Mouse (Mus musculus): ENCODE measurements around the gene Arhgef7. TPM values are rescaled to one million over a fixed set of nuclear protein-coding genes. Genes with fewer than 3 reads are reported as not detected.
A peak's percentile ranks its signal among the peaks of the same experiment; 100 is the strongest.

Arhgef7 gene
- polyA plus RNA-seq, 1 experiment from 2014 or later = 77.3 TPM

DNA sequence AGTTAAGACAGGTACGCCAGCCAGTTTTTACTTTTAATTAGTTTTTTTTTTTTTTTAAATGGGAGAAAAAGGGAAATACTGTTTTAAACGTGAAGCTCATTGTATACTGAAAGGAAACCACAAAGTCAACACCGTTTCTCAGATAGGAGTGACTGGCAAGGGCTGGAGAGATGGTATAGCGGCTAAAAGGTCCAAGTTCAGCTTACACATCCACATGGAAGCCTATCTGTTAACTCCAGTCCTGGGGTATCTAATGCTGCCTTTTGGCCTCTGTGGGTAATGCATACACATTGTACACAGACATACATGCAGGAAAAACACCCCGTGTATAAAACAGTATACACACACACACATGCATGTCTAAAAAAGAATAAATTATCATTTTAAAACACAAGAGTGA is 104.4 kb downstream of the Arhgef7 start:
- Histone ChIP-seq H3K9ac (replicated peaks; ENCODE audit: low read depth, low read length) (no peak overlapping the region), H3K9me3 (ENCODE audit: control insufficient read depth, low read length) (no peaks in the 10 kb centered on the region), H3K27me3 (replicated peaks; ENCODE audit: control insufficient read depth, insufficient read depth, low read length) (no peaks in the 10 kb centered on the region), H3K27ac (ENCODE audit: low read length) (no peak overlapping the region), H3K4me1 (replicated peaks; ENCODE audit: control insufficient read depth, insufficient read depth, low read length) (peaks cover 26% of the 10 kb centered on the region), H3K36me3 (ENCODE audit: control insufficient read depth, insufficient read depth) (peaks cover 13% of the 10 kb centered on the region), H3K4me3 (replicated peaks; ENCODE audit: low read length) (no peak overlapping the region), H3K4me2 (ENCODE audit: low read length) (no peak overlapping the region)
- no peak for ATAC-seq
- 91% methylated on average over 5 of the region's 5 CpGs for WGBS

DNA sequence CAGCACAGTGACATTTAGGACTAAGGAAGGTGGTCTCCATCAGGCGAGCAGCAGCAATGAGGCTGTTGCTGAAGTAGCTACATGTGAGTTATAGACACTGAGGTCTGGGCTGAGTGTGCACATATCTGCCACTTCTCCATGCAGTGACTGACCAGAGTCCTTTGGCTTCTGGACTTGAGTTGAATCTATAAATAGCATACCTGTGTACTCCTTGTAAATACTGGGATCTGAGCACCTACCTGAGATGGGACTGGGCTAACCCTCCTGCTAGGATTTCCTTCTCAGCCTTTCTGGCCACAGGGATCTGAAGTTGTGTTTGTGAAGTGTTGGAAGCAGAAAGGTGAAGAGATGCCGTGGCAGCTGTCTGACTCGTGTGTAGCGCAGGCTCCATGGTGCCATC is 105.6 kb downstream of the Arhgef7 start:
- Histone ChIP-seq H3K36me3 (ENCODE audit: control insufficient read depth, insufficient read depth) (peaks cover 13% of the 10 kb centered on the region), H3K4me3 (replicated peaks; ENCODE audit: low read length) (no peak overlapping the region)

GRCm38 (mm10) chr8:11834200-11834599 is 106.7 kb downstream of the Arhgef7 start:
- ATAC-seq = no peak
- Histone ChIP-seq H3K4me3 (replicated peaks; ENCODE audit: low read length) (no peak overlapping the region), H3K4me2 (ENCODE audit: low read length) (no peak overlapping the region), H3K27me3 (replicated peaks; ENCODE audit: control insufficient read depth, insufficient read depth, low read length) (no peaks in the 10 kb centered on the region), H3K27ac (ENCODE audit: low read length) (no peak overlapping the region), H3K36me3 (ENCODE audit: control insufficient read depth, insufficient read depth) (peaks cover 13% of the 10 kb centered on the region), H3K9ac (replicated peaks; ENCODE audit: low read depth, low read length) (no peak overlapping the region), H3K9me3 (ENCODE audit: control insufficient read depth, low read length) (no peaks in the 10 kb centered on the region), H3K4me1 (replicated peaks; ENCODE audit: control insufficient read depth, insufficient read depth, low read length) (peaks cover 14% of the 10 kb centered on the region)
- 85% methylated on average over 5 of the region's 5 CpGs for WGBS

More for the DNA sequence above, 105.6 kb downstream of the Arhgef7 start:
- peaks cover 14% of the 10 kb centered on the region for H3K4me1 ChIP-seq (replicated peaks; ENCODE audit: control insufficient read depth, insufficient read depth, low read length)
- no peak for ATAC-seq
- no peaks in the 10 kb centered on the region for H3K9me3 ChIP-seq (ENCODE audit: control insufficient read depth, low read length)
- no peaks in the 10 kb centered on the region for H3K27me3 ChIP-seq (replicated peaks; ENCODE audit: control insufficient read depth, insufficient read depth, low read length)
- no peak overlapping the region for H3K27ac ChIP-seq (ENCODE audit: low read length)
- WGBS = 89% methylated on average over 4 of the region's 4 CpGs
- H3K4me2 ChIP-seq (ENCODE audit: low read length) = no peak overlapping the region
- H3K9ac ChIP-seq (replicated peaks; ENCODE audit: low read depth, low read length) = no peak overlapping the region

DNA sequence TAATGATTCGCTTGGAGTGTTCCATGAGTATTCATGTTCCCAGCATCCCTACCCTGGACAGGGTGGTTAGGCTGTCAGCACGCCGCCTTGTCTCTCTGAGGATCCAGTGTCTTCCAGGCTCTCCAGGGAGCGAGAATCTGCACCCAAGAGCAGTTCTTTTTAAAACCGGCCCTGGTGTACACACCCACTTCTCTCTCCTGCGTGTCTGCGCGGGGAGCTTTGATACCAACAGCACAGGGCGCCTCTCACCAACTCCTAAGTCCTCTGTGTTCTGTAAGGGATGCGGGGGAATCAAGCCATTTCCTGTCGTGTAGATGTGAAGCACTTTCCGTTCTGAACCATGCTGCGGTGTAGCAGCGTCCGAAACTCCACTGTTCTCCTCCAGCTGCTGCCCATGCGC is 107.2 kb downstream of the Arhgef7 start:
- no peak overlapping the region for H3K9ac ChIP-seq (replicated peaks; ENCODE audit: low read depth, low read length)
- no peak overlapping the region for H3K4me3 ChIP-seq (replicated peaks; ENCODE audit: low read length)
- H3K4me1 ChIP-seq (replicated peaks; ENCODE audit: control insufficient read depth, insufficient read depth, low read length) = peaks cover 14% of the 10 kb centered on the region
- no peak overlapping the region for H3K27ac ChIP-seq (ENCODE audit: low read length)
- H3K4me2 ChIP-seq (ENCODE audit: low read length) = no peak overlapping the region
- H3K36me3 ChIP-seq (ENCODE audit: control insufficient read depth, insufficient read depth) = peaks cover 13% of the 10 kb centered on the region
- no peaks in the 10 kb centered on the region for H3K27me3 ChIP-seq (replicated peaks; ENCODE audit: control insufficient read depth, insufficient read depth, low read length)
- H3K9me3 ChIP-seq (ENCODE audit: control insufficient read depth, low read length) = no peaks in the 10 kb centered on the region
- no peak for ATAC-seq
- 93% methylated on average over 16 of the region's 16 CpGs for WGBS

GRCm38 (mm10) chr8:11840174-11840573 is 112.7 kb downstream of the Arhgef7 start, which contains the start of gene Tex29:
TSS of gene Tex29 (plus strand) at chr8:11840474.
- WGBS = 92% methylated on average over 5 of the region's 5 CpGs

GRCm38 (mm10) chr8:11841571-11841970 is 114.0 kb downstream of the Arhgef7 start:
- Histone ChIP-seq H3K36me3 (ENCODE audit: control insufficient read depth, insufficient read depth) (no peaks in the 10 kb centered on the region), H3K4me2 (ENCODE audit: low read length) (peak overlapping the region; percentile 10; the same call in 1 of the 2 replicates), H3K27me3 (replicated peaks; ENCODE audit: control insufficient read depth, insufficient read depth, low read length) (no peaks in the 10 kb centered on the region), H3K27ac (ENCODE audit: low read length) (peak overlapping the region; percentile 81), H3K9ac (replicated peaks; ENCODE audit: low read depth, low read length) (peak overlapping the region; percentile 0; the same call in 1 of the 2 replicates), H3K4me3 (replicated peaks; ENCODE audit: low read length) (no peak overlapping the region), H3K9me3 (ENCODE audit: control insufficient read depth, low read length) (no peaks in the 10 kb centered on the region), H3K4me1 (replicated peaks; ENCODE audit: control insufficient read depth, insufficient read depth, low read length) (peaks cover 24% of the 10 kb centered on the region)
- WGBS = 7% methylated on average over 8 of the region's 8 CpGs
- peak; percentile 54 for ATAC-seq

More at GRCm38 (mm10) chr8:11840174-11840573, 112.7 kb downstream of the Arhgef7 start, which contains the start of gene Tex29:
- H3K4me3 ChIP-seq (replicated peaks; ENCODE audit: low read length) = no peak within 1 kb of the TSS
- no peak within 1 kb of the TSS for H3K9ac ChIP-seq (replicated peaks; ENCODE audit: low read depth, low read length)
- H3K4me1 ChIP-seq (replicated peaks; ENCODE audit: control insufficient read depth, insufficient read depth, low read length) = peaks cover 24% of the 10 kb centered on the region
- ATAC-seq = no peak
- H3K27me3 ChIP-seq (replicated peaks; ENCODE audit: control insufficient read depth, insufficient read depth, low read length) = no peaks in the 10 kb centered on the region
- H3K27ac ChIP-seq (ENCODE audit: low read length) = peak within 1 kb of the TSS; percentile 81
- H3K9me3 ChIP-seq (ENCODE audit: control insufficient read depth, low read length) = no peaks in the 10 kb centered on the region
- H3K4me2 ChIP-seq (ENCODE audit: low read length) = no peak within 1 kb of the TSS
- no peaks in the 10 kb centered on the region for H3K36me3 ChIP-seq (ENCODE audit: control insufficient read depth, insufficient read depth)

- H3K4me1 ChIP-seq (replicated peaks; ENCODE audit: control insufficient read depth, insufficient read depth, low read length) = peaks cover 24% of the 10 kb centered on the region
- H3K4me3 ChIP-seq (replicated peaks; ENCODE audit: low read length) = no peak overlapping the region
- H3K27me3 ChIP-seq (replicated peaks; ENCODE audit: control insufficient read depth, insufficient read depth, low read length) = no peaks in the 10 kb centered on the region
- no peak overlapping the region for H3K4me2 ChIP-seq (ENCODE audit: low read length)
- H3K9ac ChIP-seq (replicated peaks; ENCODE audit: low read depth, low read length) = no peak overlapping the region
- no peak overlapping the region for H3K27ac ChIP-seq (ENCODE audit: low read length)
- no peaks in the 10 kb centered on the region for H3K36me3 ChIP-seq (ENCODE audit: control insufficient read depth, insufficient read depth)
- no peak for ATAC-seq
- WGBS = 90% methylated on average over 8 of the region's 8 CpGs
- no peaks in the 10 kb centered on the region for H3K9me3 ChIP-seq (ENCODE audit: control insufficient read depth, low read length)
These were observed 115.2 kb downstream of the Arhgef7 start for GRCm38 (mm10) chr8:11842757-11843156.

GRCm38 (mm10) chr8:11843677-11844315 is 116.3 kb downstream of the Arhgef7 start:
- Histone ChIP-seq H3K27me3 (replicated peaks; ENCODE audit: control insufficient read depth, insufficient read depth, low read length) (no peaks in the 10 kb centered on the region), H3K4me2 (ENCODE audit: low read length) (no peak overlapping the region), H3K4me3 (replicated peaks; ENCODE audit: low read length) (no peak overlapping the region), H3K9me3 (ENCODE audit: control insufficient read depth, low read length) (no peaks in the 10 kb centered on the region), H3K4me1 (replicated peaks; ENCODE audit: control insufficient read depth, insufficient read depth, low read length) (peaks cover 24% of the 10 kb centered on the region), H3K36me3 (ENCODE audit: control insufficient read depth, insufficient read depth) (no peaks in the 10 kb centered on the region), H3K9ac (replicated peaks; ENCODE audit: low read depth, low read length) (no peak overlapping the region), H3K27ac (ENCODE audit: low read length) (no peak overlapping the region)
- ATAC-seq = peak; percentile 59
- WGBS = 41% methylated on average over 13 of the region's 13 CpGs

DNA sequence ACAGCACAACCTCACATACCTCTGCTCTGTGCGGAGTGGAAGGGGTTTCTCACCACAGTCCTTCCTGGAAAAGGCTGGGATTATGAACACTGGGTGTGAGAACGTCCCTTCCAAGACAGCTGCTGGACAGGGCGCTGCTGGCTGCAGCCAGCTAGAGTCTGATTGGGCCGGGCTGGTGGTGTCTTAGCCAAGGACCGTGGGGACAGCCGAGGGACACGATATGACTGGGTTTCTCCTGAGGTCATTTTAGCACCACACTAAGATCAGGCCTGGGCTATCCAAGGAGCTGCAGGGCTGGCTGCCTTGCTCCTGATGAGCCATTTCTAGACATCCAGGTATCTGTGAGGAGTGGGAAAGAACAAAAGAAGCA is 116.8 kb downstream of the Arhgef7 start:
- no peak overlapping the region for H3K4me2 ChIP-seq (ENCODE audit: low read length)
- H3K27me3 ChIP-seq (replicated peaks; ENCODE audit: control insufficient read depth, insufficient read depth, low read length) = no peaks in the 10 kb centered on the region
- H3K9me3 ChIP-seq (ENCODE audit: control insufficient read depth, low read length) = no peaks in the 10 kb centered on the region
- H3K4me3 ChIP-seq (replicated peaks; ENCODE audit: low read length) = no peak overlapping the region
- no peak; the same call in 1 of the 2 replicates for ATAC-seq
- no peaks in the 10 kb centered on the region for H3K36me3 ChIP-seq (ENCODE audit: control insufficient read depth, insufficient read depth)
- H3K4me1 ChIP-seq (replicated peaks; ENCODE audit: control insufficient read depth, insufficient read depth, low read length) = peaks cover 24% of the 10 kb centered on the region
- no peak overlapping the region for H3K27ac ChIP-seq (ENCODE audit: low read length)
- 78% methylated on average over 7 of the region's 7 CpGs for WGBS
- H3K9ac ChIP-seq (replicated peaks; ENCODE audit: low read depth, low read length) = no peak overlapping the region
